Mouse (Mus musculus) cerebellum, adult (tissue): ENCODE measurements around the gene Gen1.
A peak's percentile ranks its signal among the peaks of the same experiment; 100 is the strongest.

Experiments
- ATAC-seq: cut with Nextera tagmentation; 2 replicates; pipeline ENCODE4 v1.9.2; 2017; ENCODE audit warnings: mild to moderate bottlenecking, moderate library complexity, mixed read lengths; ENCODE audit not compliant: insufficient number of reproducible peaks, low FRiP score, low TSS enrichment

Gene Gen1

DNA sequence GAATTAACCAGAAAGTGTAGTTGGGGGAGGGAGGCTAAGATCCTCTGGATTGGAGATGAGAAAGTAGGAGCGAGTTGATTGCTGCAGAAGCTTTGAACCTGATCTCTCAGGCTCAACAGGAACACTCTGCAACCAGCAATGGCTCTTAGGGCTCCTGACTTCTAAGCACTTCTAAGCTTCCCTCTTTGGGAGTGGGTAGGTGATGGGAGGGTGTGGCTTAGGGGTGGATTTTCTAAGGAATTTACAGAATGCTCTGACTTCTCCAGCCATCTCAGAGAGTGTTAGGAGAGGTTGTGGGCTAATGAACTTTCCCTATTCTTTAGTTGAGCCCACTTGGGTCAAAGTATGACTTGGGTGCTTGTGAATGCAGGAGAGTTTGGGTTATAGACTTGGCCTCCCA, 39.5 kb downstream of the Gen1 start:
- ATAC-seq: no peak

DNA sequence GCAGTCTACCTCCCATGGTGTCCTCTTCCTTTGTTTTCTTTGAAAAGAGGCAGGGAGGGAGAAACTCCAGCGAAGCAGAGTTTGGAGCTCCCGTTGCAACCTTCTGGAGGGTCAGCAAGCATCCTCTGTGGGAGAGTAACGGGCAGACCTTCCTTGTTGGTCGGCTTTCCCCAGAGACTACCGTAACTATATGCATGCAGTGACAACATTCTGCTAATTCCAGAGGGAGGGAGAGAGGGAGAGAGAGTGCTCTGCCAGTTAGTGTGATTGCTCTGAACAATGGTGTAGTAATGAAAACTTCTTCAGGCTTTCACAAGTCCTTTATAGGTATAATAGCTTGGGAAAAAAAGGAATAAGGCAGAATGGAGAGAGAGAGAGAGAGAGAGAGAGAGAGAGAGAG, 40.9 kb downstream of the Gen1 start:
- no peak for ATAC-seq

DNA sequence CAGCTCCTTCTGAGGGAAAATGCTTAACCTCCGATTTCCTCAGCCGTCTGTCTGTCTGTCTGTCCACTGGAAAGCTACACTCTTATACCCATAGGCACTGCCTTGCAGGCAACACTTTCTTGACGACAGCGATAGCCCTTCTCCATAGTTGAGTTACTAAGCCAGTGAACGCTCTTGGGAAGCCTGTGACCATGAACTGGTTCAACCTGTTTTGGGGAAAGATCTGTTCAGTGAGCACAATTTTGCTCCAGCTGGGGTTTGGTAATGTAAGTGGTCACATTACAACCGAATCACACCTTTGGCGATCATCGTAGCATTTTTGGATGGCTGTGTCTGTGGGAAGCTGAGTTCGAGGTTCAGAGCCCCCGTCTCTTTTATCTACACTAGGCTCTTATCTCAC, 42.5 kb downstream of the Gen1 start:
- no peak for ATAC-seq

DNA sequence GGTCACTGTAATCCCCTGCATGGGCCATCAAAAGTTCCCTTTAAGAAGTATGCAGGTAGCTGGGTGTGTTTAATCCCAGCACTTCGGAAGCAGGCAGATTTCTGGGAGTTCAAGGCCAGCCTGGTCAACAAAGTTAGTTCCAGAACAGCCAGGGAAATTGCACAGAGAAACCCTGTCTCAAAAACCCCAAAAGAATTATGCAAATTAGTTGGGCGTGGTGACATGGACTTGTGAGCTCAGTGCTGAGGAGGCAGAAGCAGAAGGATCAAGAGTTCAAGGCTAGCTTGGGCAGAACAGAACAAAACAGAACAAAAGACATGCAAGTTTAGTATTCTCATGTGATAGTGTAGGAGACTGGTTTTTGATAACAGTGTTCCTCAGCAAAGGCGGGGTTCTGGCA, 43.0 kb downstream of the Gen1 start:
- ATAC-seq: no peak

DNA sequence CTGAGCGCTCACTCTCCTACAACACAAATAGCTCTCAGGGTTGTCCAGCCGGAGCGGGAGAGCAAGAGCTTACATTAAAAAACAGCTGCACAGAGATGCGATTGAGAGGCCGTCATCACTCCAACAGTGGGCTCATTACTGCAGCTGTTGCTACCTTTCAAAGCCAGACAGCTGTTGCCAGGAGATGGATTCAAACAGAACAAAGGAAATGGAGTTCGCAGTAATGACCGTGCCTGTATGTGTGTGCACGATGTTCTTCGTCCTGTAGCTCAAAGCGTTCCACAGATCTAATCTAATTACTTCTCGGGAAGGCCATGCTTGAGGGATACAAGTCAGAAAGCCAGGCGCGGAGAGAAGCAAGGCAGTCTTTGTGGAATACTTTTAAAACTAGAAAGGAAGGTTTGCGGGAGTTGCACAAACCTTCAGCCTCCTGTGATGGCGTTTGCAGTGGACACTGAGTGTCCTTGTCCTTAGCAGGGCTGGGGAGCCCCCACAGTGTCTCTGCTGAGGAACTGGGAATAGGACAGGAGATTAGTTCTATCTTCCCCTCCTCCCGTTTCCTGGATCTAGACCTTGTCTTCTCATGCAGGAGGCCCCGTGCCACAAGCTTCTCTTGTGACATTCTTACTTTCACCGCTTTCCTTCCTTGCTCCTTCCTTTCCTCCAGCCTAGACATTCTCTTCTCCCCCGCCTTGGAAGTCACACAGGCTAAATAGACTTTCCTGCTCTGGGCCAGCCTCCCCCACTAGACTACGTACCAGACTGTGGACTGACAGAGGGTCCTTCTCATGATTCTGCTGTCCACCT, 43.9 kb downstream of the Gen1 start:
- no peak for ATAC-seq

DNA sequence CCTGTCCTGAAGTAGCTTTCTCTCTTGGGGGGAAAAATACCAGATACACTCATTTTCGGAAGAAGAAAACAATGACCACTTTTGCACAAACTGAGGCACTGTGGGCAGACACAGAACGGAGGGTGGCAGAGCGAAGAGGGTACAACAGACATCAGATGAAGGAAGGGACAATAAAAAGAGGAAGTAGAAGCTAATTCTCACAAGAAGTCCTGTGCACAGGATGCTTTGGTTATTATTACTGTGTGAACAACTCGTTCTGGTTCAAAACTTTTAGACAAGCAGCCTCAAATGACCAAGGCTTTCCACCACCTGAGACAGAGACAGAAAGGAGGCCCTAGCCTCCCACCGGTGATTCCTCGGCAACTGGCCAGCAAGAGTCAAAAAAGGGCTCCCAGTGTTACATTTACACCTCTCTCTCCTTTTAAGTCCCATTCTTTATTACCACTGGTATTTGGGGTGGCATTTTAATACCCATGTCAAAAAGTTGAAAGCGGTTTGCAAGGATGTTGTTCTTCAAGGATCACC, 47.8 kb downstream of the Gen1 start:
- no peak for ATAC-seq

DNA sequence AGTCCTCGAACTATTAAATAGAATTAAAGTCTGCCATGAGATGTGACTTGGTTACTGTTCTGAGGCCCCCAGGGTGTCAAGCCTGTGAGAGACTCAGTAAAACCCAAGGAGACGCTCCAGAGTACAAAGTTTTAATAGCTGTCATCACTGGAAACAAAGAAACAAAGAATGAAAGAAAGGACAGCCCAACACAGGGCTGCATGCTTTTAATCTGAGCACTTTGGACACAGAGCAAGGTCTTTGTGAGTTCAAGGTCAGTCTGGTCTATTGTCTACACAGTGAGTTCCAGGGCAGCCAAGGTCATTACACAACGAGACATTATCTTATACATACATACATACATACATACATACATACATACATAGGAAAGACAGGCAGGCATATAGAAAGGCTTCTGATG, 49.1 kb downstream of the Gen1 start:
- ATAC-seq: no peak

DNA sequence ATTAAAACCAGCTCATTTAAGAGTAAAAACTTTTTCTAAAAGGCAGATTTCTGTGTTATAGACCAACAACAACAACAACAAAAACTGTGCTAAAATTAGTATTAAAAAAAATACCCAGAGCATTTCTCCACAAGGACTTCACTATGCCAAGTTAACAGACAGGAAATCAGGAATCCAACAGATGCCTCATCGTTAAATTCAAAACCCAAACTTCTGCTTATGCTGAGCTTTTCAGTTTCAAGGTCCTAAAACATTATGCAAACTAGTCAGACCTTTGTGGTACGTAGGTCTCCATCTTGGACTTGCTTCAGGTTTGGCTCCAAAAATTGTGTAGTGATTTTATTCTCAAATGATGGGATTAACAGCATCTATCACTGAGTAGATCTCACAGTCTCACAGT, 50.0 kb downstream of the Gen1 start:
- no peak for ATAC-seq

DNA sequence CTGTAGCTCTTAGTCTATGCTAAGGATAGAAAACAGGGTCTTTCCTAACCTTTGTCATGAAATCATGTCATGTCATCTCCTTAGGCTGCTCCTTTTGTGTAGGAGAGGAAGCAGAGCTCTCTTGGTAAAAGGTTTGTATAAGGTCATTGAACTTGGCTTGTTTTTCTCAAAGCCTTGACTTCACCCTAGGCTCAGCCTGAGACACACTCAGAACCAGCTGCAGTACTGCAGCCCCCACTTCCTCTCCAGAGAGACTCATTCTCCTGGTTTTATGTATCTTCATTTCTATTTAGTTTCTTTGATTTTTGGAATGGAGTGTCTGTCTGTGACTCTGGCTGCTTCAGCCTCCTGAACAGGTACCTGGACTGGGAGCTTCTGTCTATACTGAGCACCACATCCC, 50.8 kb downstream of the Gen1 start:
- no peak for ATAC-seq

DNA sequence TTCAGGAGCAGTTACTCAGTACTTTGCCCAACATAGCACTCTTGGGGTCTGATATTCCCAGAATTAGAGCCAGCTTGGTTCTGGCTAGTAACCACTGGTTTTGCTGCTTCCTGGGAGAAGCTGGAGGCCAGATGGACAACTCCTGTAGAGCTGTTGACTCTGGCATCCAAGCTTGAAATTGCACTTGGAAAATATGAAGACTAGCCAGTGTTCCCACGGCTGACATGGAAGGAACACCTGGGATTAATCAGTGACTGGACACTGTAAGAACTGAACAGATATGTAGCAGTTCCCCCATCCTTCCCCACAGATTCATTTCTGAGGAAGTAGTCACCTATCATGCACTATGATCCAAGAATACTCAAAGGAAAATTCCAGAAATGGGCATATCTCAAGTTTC, 52.7 kb downstream of the Gen1 start:
- no peak for ATAC-seq

DNA sequence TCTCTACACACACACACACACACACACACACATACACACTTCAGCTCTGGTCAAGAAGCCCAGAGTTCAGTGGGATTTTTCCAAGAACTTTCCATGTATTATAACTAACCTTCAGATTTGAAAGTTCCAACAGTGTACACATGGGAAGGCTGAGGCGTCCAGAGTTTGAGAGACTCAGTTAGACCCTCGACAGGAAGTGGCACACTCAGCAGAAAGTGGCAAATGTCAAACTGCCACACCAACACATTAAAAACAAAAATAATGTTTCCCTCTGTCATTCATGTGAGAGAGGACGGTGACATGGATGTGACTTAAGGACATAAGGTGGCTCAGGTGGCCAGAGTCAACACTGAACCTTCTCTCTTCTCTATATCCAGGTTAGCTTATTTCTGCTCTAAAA, 55.2 kb downstream of the Gen1 start:
- no peak for ATAC-seq

DNA sequence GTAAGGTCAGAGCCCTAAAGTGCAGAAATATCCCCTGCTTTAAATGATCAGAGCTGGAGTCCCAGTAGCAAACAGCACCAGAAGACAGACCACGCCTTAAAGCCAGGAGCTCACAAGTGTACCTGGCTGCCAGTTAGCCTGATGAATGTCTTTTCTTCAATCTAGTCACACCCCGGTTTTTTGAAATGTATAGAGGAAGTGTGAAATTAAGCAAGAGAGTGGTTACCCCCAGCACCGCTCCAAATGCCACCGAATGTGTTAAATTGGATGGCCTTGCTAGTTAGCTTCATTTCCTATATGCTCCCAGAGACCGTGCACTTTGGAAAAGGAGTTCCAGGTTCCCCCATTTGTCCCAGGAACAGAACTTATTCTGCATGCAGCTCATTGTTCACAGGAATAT, 56.0 kb downstream of the Gen1 start:
- ATAC-seq: no peak

DNA sequence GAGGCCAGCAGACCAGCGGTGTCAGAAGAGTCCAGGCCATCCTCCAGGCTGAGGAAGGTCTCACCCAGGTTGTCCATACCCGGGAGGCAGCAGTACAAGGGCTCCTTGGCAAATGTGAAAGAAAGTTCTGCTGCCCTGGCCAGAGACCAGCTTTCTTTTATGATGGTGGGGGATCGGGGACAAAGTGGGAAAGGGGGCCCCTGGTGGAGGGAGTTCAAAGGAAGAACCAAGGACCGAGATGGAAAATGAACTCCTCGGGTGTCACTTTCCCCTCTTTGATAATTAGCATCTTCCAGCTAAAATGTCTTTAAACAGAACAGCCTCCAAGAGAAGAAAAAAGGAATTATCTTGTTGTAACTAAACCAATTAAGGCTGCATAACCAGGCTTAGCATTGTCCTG, 56.7 kb downstream of the Gen1 start, which contains the start of gene Msgn1:
TSS of gene Msgn1 (minus strand) at position 101 of the 400 bp plus-strand sequence.
- no peak for ATAC-seq

DNA sequence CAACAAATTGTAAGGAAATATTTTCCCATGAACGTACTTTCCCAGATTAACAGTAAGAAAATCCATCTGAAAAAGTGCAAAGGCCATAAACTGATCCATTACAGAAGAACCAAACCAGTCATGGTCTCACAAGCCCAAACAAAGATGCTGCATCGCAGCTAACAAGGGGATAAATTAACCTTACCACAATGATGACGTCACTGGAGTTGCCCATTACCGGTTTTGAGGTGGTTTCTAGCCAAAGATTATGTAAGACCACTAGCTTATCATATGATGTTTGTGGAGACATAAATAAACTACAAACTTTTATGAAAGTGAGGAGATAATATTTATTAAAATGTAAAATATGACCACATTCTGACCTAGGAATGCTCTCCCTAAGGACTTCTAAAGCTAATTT, 59.3 kb downstream of the Gen1 start:
- ATAC-seq: no peak

DNA sequence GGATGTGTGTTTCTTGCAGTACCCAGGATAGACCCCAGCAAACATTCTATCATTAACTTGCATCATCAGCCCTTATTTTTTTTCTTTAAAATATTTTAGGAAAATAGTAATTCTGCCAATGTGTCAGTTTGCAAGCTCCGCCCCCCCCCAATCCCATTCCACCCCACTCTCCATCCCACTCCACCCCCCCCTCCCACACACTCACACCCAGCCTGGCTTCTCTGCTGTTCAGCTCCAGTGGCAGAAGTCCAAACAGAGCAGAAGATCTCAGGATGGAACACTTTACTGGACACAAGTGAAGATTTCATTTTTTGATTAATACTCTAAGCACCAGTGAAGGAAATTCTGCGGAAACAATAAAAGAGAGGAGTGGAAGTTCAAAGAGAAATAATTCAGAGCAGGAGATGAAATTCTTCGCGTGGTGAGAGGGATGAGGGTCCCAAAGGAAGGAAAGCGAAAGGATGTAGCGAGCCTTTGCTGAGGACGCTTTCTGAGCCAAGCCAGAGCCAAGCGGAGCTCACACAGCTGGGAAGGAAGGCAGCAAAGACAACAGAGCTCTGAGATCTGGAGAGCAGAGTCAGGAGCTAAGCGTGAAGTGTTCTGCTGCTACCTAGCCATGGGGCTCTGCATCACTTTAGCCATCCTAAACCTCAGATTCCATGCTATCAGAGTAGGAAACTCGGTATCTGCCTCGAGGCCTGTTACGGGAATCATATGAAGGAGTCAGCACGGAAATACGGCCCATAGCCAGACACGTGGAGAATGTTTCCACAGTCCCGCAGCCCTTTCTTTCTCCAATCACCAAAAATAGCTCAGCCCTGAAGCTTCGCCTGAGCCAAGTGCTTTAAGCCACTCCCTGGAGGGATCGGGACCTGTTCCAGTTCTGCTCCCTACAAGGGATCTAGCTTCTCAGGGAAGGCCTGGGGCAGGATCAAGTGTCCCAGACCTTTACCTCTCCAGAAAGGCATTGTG, 61.6 kb downstream of the Gen1 start:
- peak; percentile 65 for ATAC-seq

DNA sequence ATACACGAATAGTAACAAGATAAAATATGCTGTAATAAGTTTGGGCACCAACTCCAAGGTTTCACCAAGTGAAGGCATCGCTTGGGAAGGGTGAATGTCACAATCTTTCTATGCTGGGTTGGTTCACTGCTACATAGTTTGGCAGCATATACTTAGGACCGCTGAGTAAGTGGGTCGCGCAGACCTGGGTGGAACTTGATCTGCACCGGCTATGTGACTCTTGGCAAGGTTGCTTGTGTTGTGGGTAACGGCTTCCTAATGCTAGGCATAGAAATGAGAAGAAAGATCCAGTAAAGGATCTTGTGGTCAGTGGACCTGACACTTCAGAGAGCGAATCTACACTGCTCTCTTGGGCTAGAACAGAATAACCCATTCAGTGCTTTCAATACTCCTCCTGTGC, 63.1 kb downstream of the Gen1 start:
- ATAC-seq: no peak

DNA sequence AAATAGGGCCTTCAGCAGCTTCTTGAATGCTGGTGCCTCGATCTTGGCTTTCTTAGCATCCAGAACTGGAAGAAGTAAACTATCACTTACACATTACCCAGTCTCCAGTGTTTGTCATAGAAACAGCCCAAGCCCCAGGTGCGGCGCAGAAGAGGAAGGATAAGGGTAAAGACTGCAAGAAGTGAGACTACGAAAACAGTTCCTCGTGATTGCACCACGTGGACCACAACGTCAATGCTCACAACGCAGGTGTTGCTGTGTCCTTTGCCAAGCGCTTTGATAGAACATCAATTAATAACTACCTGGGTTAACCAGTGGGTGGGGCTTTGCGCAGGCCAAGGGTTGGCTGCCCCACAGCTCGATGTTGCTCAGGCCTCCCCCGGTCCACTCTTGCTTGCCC, 64.9 kb downstream of the Gen1 start:
- ATAC-seq: no peak

DNA sequence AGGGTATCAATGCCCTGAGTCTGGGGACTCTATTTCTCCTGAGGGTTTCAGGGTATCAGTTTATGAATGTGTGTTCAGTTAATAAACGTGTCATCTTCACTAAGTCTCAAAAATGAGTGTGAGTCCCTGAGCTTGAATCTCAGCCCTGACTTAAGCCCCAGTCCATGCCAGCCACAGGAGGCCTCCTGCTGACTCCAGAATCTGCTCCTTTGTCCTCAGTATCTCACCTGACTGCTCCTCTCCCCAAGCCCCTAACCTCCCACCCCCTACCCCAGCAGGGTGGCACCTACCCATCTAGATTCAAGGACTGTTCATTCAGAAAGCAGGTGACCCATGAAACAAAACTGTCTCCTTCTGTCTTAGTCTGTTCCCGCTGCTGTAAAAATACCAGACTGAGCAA, 67.0 kb downstream of the Gen1 start:
- ATAC-seq: no peak

DNA sequence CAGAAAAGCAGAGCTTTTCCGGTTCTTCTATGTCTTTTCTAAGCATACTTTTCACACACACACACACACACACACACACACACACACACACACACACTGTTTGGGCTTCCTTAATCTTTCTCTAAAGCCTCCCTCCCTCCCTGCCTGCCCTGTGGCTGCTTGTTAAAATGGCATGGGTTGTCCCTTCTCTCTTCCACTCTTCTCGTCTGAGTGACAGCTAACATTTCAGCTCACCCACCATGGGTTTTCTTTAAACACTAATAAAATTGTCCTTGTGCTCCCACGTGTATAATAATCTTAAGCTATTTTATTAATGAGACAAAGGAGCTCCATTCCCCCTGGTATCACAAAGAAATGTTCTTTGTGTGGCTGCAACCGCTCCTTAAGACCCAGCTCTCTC, 67.6 kb downstream of the Gen1 start:
- ATAC-seq: no peak

DNA sequence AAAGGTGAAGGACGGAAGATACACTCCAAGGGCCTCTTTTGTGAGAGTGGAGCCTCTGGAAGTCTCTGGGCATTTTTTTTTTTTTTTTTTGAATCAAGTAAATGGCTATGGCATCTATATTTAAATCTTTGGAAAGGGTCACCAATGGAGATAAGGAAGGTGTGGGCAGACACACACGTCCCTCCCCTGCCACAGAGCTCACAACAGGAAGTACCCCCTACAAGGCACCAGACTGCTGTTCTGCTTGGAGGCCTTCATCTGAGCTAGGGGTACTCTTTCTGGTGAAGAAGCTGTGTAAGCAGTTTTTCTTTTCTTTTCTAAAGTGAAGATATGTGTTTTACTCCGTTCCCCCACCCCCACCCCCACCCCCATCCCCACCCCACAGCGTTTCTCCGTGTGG, 68.8 kb downstream of the Gen1 start:
- no peak for ATAC-seq

DNA sequence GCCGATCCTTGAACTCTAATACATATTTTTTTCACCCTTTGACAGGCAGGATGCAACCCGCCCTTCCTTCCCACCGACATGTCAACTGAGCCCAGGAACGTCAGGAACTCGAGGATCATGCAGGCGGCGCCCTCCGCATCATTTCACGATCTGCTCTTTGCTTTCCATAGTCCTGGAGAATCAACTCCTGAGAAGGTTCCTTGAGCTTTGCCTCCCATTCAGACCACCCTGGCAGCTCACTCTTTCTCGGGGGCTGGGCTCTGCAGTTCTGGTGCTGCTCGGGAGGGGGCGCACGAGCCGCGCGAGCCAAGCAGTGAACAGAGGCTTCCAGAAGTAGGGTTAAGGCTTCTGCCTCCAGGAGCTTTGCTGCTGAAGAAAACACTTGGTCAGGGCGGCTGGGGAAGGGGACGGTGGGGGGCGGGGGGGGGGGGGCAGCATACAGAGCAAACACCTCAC, 69.4 kb downstream of the Gen1 start:
- ATAC-seq: peak; percentile 58; the same call in 1 of the 2 replicates
